Mouse (Mus musculus): ENCODE measurements around the gene a.
"Not testable (repeated sequence)": the region's sequence is repeated elsewhere in the genome, so short reads cannot be mapped to it uniquely, and the experiment has no call there.

a gene

GRCm38 (mm10) chr2:155050504-155051236, 259.5 kb downstream of the a start:
- DNase-seq (ENCODE audit: extremely low spot score, low spot score), result peak; percentile 98

- peak; percentile 22 for DNase-seq (ENCODE audit: extremely low spot score, low spot score)
Observed at GRCm38 (mm10) chr2:155051622-155052351, 260.6 kb downstream of the a start.

GRCm38 (mm10) chr2:155052681-155053080, 261.5 kb downstream of the a start:
- DNase-seq (ENCODE audit: extremely low spot score, low spot score), result no peak

DNA sequence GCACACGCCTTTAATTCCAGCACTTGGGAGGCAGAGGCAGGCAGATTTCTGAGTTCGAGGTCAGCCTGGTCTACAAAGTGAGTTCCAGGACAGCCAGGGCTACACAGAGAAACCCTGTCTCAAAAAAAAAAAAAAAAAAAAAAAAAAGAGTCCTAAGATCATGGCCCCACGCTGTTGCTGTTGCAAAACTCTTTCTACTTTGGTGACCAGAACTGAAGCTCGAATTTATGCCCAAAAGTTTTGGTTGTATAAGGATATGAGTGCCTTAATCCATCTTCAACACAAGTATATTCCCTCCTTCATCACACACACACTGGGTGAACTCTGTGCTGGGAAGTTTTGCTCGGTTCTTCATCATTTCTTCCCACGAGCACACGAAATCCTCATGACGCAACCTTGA, 262.3 kb downstream of the a start:
- DNase-seq (ENCODE audit: extremely low spot score, low spot score), result not testable (repeated sequence)

- DNase-seq (ENCODE audit: extremely low spot score, low spot score), result no peak
Observed at GRCm38 (mm10) chr2:155054672-155055071, 263.5 kb downstream of the a start.

- no peak for DNase-seq (ENCODE audit: extremely low spot score, low spot score)
Observed at GRCm38 (mm10) chr2:155056076-155056578, 264.9 kb downstream of the a start.

DNA sequence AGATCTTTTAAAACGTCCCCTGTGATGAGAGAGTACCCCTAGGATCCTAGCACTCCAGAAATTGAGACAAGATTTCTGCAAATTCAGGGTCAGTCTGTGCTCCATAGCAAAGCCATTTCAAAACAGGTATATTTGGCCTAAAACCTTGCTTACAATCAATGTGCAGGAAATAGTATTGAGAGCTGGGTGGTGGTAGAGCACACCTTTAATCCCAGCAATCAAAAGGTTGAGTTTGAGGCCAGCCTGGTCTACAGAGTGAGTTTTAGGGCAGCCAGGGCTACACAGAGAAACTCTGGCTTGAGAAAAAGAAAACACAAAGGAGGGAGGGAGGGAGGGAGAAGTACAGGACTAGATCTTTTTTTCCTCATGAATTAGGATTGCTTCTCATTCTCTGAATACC, 266.2 kb downstream of the a start:
- DNase-seq (ENCODE audit: extremely low spot score, low spot score), result no peak

DNA sequence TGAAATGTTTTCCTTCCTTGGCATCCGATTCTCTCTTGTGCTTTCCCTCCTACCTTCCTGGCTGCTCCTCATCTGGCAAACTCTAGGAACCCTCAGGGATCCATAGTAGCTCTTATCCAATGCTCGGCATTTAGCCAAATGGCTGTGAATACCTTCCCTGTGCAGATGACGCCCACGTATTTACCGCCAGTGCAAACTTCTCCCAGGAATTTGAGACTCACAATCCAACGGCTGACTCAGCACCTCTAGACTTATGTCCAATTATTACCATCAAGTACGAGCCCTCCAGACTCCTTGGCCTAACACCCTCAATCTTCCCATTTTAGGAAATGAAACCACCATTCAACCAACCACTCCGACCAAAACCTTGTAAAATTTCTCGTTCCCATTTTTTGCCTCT, 279.8 kb downstream of the a start:
- DNase-seq (ENCODE audit: extremely low spot score, low spot score), result no peak

GRCm38 (mm10) chr2:155072353-155073145, 281.3 kb downstream of the a start:
- no peak for DNase-seq (ENCODE audit: extremely low spot score, low spot score)

DNA sequence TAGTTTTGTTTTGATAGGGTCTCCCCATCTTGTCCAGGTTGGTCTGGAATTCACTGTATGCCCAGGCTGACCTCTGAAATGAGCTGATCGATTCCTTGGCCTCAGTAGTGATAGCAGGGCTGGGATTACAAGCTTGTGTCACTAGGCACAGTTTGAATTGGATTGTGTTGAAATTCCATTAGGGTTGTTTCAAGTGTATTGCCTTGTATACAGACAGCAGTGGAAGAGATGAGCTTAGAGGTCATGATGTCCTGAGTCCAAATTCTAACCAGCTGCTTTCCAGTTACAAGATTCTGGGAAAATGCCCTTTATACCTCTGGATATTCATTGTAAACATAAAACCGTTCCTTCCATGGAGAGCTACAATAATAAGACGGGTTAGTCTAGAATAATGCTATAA, 282.1 kb downstream of the a start:
- no peak for DNase-seq (ENCODE audit: extremely low spot score, low spot score)

GRCm38 (mm10) chr2:155073978-155074765, 283.0 kb downstream of the a start, which contains the start of gene Ahcy:
Gene Ahcy, minus strand, starts transcription at chr2:155074497.
- peak; percentile 97 for DNase-seq (ENCODE audit: extremely low spot score, low spot score)

GRCm38 (mm10) chr2:155074766-155075330, 283.6 kb downstream of the a start:
- no peak for DNase-seq (ENCODE audit: extremely low spot score, low spot score)

- no peak for DNase-seq (ENCODE audit: extremely low spot score, low spot score)
Observed at GRCm38 (mm10) chr2:155075649-155076048, 284.4 kb downstream of the a start.

- no peak for DNase-seq (ENCODE audit: extremely low spot score, low spot score)
Observed at GRCm38 (mm10) chr2:155079500-155080178, 288.4 kb downstream of the a start.

GRCm38 (mm10) chr2:155080179-155080530, 289.0 kb downstream of the a start:
- DNase-seq (ENCODE audit: extremely low spot score, low spot score), result no peak

GRCm38 (mm10) chr2:155081056-155081455, 289.9 kb downstream of the a start:
- no peak for DNase-seq (ENCODE audit: extremely low spot score, low spot score)

DNA sequence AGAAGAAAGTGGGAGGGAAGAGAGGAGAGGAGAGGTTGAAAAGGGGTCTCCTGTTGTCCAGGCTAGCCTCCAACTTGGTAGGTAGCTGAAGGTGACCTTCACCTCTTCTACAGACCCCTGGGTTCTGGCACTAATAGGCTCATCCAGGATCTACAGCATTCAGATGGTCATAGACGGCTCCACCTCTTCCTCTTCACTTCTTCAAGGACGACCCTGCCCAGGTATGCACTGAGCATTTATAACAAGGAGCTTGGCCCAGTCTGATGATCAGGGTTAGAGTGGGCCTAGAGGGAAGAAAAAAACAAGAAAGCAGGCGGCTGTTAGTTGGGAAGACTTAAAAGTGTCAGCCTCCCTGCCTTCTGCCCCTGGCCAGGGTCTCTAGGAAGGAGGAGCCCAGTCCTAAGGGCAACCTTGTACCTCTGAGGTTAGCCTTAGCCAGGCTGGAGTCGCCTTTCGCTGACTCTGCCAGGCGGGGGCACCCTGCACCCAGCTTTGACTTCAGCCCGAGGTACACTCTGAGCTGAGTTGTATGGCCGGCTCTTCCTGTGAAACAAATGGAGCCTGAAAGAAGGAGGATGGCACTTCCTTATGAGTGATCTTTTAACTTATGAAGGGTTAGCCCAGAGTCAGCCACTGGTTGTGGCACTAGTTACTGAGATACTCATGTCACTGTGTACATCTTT, 291.1 kb downstream of the a start:
- DNase-seq (ENCODE audit: extremely low spot score, low spot score), result peak; percentile 43

DNA sequence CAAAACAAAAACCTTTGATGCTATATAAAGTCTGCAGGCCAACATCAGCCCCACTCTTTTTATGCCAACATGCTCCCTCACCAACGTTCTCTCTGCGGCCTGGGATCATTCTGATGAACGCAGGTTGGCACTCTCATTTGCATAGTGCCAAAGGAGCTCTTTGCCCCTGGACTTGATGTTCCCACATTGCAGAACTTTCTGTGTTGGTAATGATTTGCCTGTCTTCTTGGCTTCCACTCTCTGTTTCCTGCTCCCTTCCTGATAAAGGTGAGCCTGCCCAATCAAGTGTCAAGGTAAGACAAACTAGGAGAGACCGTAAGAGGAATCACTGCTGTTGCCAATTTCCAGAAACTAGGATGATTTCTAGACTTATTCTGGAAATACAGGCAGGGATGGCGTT, 293.3 kb downstream of the a start:
- DNase-seq (ENCODE audit: extremely low spot score, low spot score), result no peak

- no peak for DNase-seq (ENCODE audit: extremely low spot score, low spot score)
Observed at GRCm38 (mm10) chr2:155086328-155086727, 295.1 kb downstream of the a start.

GRCm38 (mm10) chr2:155088264-155088663, 297.1 kb downstream of the a start:
- no peak for DNase-seq (ENCODE audit: extremely low spot score, low spot score)
